Mouse (Mus musculus) kidney, adult 2 months (tissue): ENCODE results near the gene Prorsd1.

Experiments
- CTCF ChIP-seq: fragments of 200-500 bp; conservative IDR thresholded peaks from 2 replicates; pipeline ENCODE4 v1.5.1; 2011; ENCODE audit warnings: low read depth, mild to moderate bottlenecking, control low read depth, low read length, moderate library complexity, mixed read lengths; ENCODE audit not compliant: insufficient read depth, insufficient read length
- POLR2A ChIP-seq: fragments of 200-500 bp; IDR thresholded peaks from one replicate; pipeline ENCODE4 v1.6.1; 2011; ENCODE audit warnings: low read depth, low read length, control low read depth

DNA sequence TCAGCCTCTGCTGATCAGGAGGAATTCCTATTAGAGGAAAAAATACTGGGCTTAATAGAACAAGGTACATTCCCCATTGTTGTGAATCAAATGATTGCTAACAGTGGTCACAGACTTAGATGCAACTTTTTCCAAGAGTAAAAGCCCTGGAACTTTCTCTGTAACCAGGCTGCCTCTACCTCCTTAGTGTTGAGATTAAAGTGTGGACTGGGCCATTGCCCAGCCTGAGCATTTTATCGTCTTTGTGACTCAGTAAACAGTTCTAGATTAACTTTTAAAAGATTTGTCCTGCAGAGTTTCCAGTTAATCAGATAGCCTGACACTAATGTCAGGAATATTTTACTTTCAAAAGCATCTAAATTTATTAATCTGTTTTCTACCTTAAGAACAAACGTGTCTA lies 31.9 kb upstream of the Prorsd1 start:
- TF ChIP-seq POLR2A (no peak), CTCF (no peak)
